Mouse (Mus musculus) lung, adult 2 months (tissue): Measurements from ENCODE around the gene Pigp.

Experiments used
- CTCF ChIP-seq: fragments of 200-500 bp; IDR thresholded peaks from 2 replicates; pipeline ENCODE4 v1.5.1; 2011; ENCODE audit warnings: mild to moderate bottlenecking, low read length, control low read depth; ENCODE audit not compliant: insufficient read depth
- POLR2A ChIP-seq: fragments of 200-500 bp; IDR thresholded peaks from 2 replicates; pipeline ENCODE4 v1.6.1; 2011; ENCODE audit warnings: low read depth, mild to moderate bottlenecking, control low read depth, low read length, borderline replicate concordance; ENCODE audit errors: extremely low read depth

DNA sequence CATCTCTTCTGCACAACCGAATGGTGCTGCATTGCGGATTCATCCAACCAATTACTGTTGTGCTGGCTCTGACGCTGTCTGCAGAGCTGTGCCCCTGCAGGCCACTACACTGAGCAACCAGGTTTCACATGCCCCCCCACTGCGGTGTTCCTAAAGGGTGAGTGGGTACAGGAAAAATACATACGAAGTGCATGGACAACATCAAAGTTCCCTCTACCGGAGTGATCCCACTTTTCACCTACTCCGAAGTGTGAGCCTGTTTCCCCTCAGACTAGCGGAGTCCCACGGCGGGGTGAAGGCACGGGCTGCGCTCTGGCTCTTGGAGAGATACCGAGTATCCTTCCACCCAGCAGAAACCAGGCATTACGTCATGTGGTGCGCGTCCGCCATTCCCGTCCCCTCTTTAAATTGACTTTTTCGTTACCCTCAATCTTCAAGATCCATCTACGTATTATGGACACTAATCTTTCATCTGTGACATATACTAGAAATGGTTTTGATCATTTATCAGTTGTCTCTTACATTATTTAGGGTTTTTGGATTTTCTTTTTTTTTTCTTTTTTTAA lies 58.9 kb downstream of the Pigp start:
- TF ChIP-seq CTCF (peak; percentile 24), POLR2A (peak; percentile 73; the same call in 1 of the 2 replicates)
